Mouse (Mus musculus): ENCODE measurements at regions not wholly inside any gene's neighbourhood (a gene's known extent, or its start where the extent isn't known, plus 50 kb on each side); places are given as distances from the start of the nearest gene placed in this dataset.

GRCm38 (mm10) chr13:34504879-34505278 lies 148.4 kb downstream of the Pxdc1 start:
- TF ChIP-seq POLR2A (IDR thresholded peaks at IDR 0.05; ENCODE audit: borderline replicate concordance, extremely low read depth, insufficient read depth, insufficient read length, poor library complexity, severe bottlenecking) (no peak), CTCF (IDR thresholded peaks at IDR 0.05; ENCODE audit: borderline replicate concordance, extremely low read depth, insufficient read depth, insufficient read length) (no peak)

GRCm38 (mm10) chr13:34498910-34499309 lies 153.9 kb upstream of the Slc22a23 start:
- no peak for TF ChIP-seq CTCF (IDR thresholded peaks at IDR 0.05; ENCODE audit: borderline replicate concordance, extremely low read depth, insufficient read depth, insufficient read length)
- no peak for TF ChIP-seq POLR2A (IDR thresholded peaks at IDR 0.05; ENCODE audit: borderline replicate concordance, extremely low read depth, insufficient read depth, insufficient read length, poor library complexity, severe bottlenecking)
- no peak for DNase-seq (ENCODE audit: low read depth)

More at GRCm38 (mm10) chr13:34504879-34505278, 148.4 kb downstream of the Pxdc1 start:
- no peak for DNase-seq (ENCODE audit: low read depth)

- DNase-seq (ENCODE audit: low read depth): no peak
- TF ChIP-seq POLR2A (IDR thresholded peaks at IDR 0.05; ENCODE audit: borderline replicate concordance, extremely low read depth, insufficient read depth, insufficient read length, poor library complexity, severe bottlenecking): no peak
- no peak for TF ChIP-seq CTCF (IDR thresholded peaks at IDR 0.05; ENCODE audit: borderline replicate concordance, extremely low read depth, insufficient read depth, insufficient read length)
Measured at GRCm38 (mm10) chr13:34497667-34498066, 152.7 kb upstream of the Slc22a23 start.

GRCm38 (mm10) chr13:34484831-34485230 lies 139.8 kb upstream of the Slc22a23 start:
- TF ChIP-seq POLR2A (IDR thresholded peaks at IDR 0.05; ENCODE audit: borderline replicate concordance, extremely low read depth, insufficient read depth, insufficient read length, poor library complexity, severe bottlenecking) (no peak), CTCF (IDR thresholded peaks at IDR 0.05; ENCODE audit: borderline replicate concordance, extremely low read depth, insufficient read depth, insufficient read length) (no peak)
- DNase-seq (ENCODE audit: low read depth): no peak

GRCm38 (mm10) chr13:34481461-34481860 lies 136.5 kb upstream of the Slc22a23 start:
- peak; percentile 17 for DNase-seq (ENCODE audit: low read depth)
- no peak for TF ChIP-seq CTCF (IDR thresholded peaks at IDR 0.05; ENCODE audit: borderline replicate concordance, extremely low read depth, insufficient read depth, insufficient read length)
- TF ChIP-seq POLR2A (IDR thresholded peaks at IDR 0.05; ENCODE audit: borderline replicate concordance, extremely low read depth, insufficient read depth, insufficient read length, poor library complexity, severe bottlenecking): no peak

- TF ChIP-seq CTCF (IDR thresholded peaks at IDR 0.05; ENCODE audit: borderline replicate concordance, extremely low read depth, insufficient read depth, insufficient read length) (no peak; the same call in 1 of the 2 replicates), POLR2A (IDR thresholded peaks at IDR 0.05; ENCODE audit: borderline replicate concordance, extremely low read depth, insufficient read depth, insufficient read length, poor library complexity, severe bottlenecking) (no peak)
- no peak for DNase-seq (ENCODE audit: low read depth)
Measured at GRCm38 (mm10) chr13:34470410-34470809, 125.4 kb upstream of the Slc22a23 start.

GRCm38 (mm10) chr13:34469568-34469967 lies 124.6 kb upstream of the Slc22a23 start:
- peak; percentile 70 for DNase-seq (ENCODE audit: low read depth)
- no peak for TF ChIP-seq POLR2A (IDR thresholded peaks at IDR 0.05; ENCODE audit: borderline replicate concordance, extremely low read depth, insufficient read depth, insufficient read length, poor library complexity, severe bottlenecking)
- no peak for TF ChIP-seq CTCF (IDR thresholded peaks at IDR 0.05; ENCODE audit: borderline replicate concordance, extremely low read depth, insufficient read depth, insufficient read length)

GRCm38 (mm10) chr13:34468132-34468748 lies 123.3 kb upstream of the Slc22a23 start:
- DNase-seq (ENCODE audit: low read depth): peak; percentile 54

GRCm38 (mm10) chr13:34465862-34466430 lies 121.0 kb upstream of the Slc22a23 start:
- no peak for TF ChIP-seq POLR2A (IDR thresholded peaks at IDR 0.05; ENCODE audit: borderline replicate concordance, extremely low read depth, insufficient read depth, insufficient read length, poor library complexity, severe bottlenecking)
- TF ChIP-seq CTCF (IDR thresholded peaks at IDR 0.05; ENCODE audit: borderline replicate concordance, extremely low read depth, insufficient read depth, insufficient read length): no peak
- DNase-seq (ENCODE audit: low read depth): no peak

More at GRCm38 (mm10) chr13:34468132-34468748, 123.3 kb upstream of the Slc22a23 start:
- no peak for TF ChIP-seq POLR2A (IDR thresholded peaks at IDR 0.05; ENCODE audit: borderline replicate concordance, extremely low read depth, insufficient read depth, insufficient read length, poor library complexity, severe bottlenecking)

GRCm38 (mm10) chr13:34465456-34465855 lies 120.5 kb upstream of the Slc22a23 start:
- TF ChIP-seq CTCF (IDR thresholded peaks at IDR 0.05; ENCODE audit: borderline replicate concordance, extremely low read depth, insufficient read depth, insufficient read length): no peak
- TF ChIP-seq POLR2A (IDR thresholded peaks at IDR 0.05; ENCODE audit: borderline replicate concordance, extremely low read depth, insufficient read depth, insufficient read length, poor library complexity, severe bottlenecking): no peak
- DNase-seq (ENCODE audit: low read depth): no peak

- no peak for DNase-seq (ENCODE audit: low read depth)
- no peak for TF ChIP-seq POLR2A (IDR thresholded peaks at IDR 0.05; ENCODE audit: borderline replicate concordance, extremely low read depth, insufficient read depth, insufficient read length, poor library complexity, severe bottlenecking)
- TF ChIP-seq CTCF (IDR thresholded peaks at IDR 0.05; ENCODE audit: borderline replicate concordance, extremely low read depth, insufficient read depth, insufficient read length): no peak
Measured at GRCm38 (mm10) chr13:34464221-34464620, 119.2 kb upstream of the Slc22a23 start.

Measured in brain, embryonic 14.5 days (tissue).